Mouse (Mus musculus) spleen, adult 2 months (tissue): Measurements from ENCODE around the gene Pigp.

Source experiments
- CTCF ChIP-seq: fragments of 200-500 bp; IDR thresholded peaks from 2 replicates; pipeline ENCODE4 v1.5.1; 2011; ENCODE audit warnings: mild to moderate bottlenecking, inconsistent platforms; ENCODE audit not compliant: insufficient read depth, insufficient read length, insufficient replicate concordance; ENCODE audit errors: extremely low read depth
- POLR2A ChIP-seq: fragments of 200-500 bp; IDR thresholded peaks from 2 replicates; pipeline ENCODE4 v1.6.1; 2011; ENCODE audit warnings: low read depth, low read length, inconsistent platforms

DNA sequence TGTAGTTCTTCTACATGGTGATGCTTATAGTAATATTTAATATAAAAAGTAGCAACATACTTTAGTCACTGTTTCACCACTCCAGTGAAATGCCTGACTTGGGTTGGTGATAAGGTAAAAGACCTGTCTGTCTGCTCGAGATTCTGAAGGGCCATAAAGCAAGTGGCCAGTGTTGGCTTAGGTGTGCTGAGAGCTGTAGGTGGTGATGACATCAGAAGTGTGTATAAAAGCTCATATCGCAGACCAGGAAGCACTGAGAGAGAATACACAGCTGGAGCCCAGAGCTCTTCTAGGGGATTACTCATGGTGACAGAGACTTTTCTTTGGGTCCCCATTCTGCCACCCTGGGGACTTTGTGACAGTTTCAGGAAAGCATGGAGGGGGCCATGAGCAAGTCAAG is 40.6 kb upstream of the Pigp start:
- no peak for TF ChIP-seq CTCF
- no peak for TF ChIP-seq POLR2A
